ENCODE assay signal across 8 mouse cellular contexts in the genomic region with DNA sequence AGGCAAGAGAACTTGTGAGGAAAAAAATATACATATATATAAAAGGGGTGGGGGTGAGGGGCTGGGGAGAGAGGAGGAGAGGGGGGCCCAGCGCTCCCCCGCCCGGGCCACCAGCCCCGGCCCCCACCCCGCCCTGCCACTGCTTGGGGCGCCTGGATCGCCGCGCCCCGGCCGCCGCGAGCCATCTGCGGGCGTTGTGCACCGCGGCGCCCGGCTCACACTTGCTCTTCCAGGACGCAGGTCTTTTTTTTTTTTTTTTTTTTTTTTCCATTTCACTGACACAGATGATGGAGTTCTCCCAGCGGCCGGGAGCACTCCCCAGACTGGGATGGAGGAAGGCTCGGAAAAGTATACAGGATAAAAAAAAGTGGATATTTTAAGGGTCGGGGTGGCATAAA. TPM values are rescaled to one million over a fixed set of nuclear protein-coding genes. Genes with fewer than 3 reads are reported as not detected.
A peak's percentile ranks its signal among the peaks of the same experiment; 100 is the strongest.
DNase-seq lines count a peak whose midpoint lies in the region; ATAC-seq and TF ChIP-seq lines count a peak whose summit lies in the region.

No protein-coding gene starts in this region.

- H3K4me2 ChIP-seq in heart, embryonic 11.5 days: peak overlapping the region; percentile 95

- no peaks in the 10 kb centered on the region for H3K36me3 ChIP-seq in heart, embryonic 11.5 days (ENCODE audit: control insufficient read depth, insufficient read depth, low read length)
- no peaks in the 10 kb centered on the region for H3K36me3 ChIP-seq in ES-E14 (ENCODE audit: control insufficient read depth, insufficient read depth, low read length, poor library complexity, severe bottlenecking)
- H3K36me3 ChIP-seq in hindbrain, embryonic 10.5 days: no peaks in the 10 kb centered on the region
- no peaks in the 10 kb centered on the region for H3K36me3 ChIP-seq in midbrain, embryonic 10.5 days

- ATAC-seq in heart, embryonic 11.5 days (replicated peaks; ENCODE audit: insufficient number of reproducible peaks, low FRiP score, low TSS enrichment): peak; percentile 24; the same call in 1 of the 2 replicates
- ATAC-seq in megakaryocyte progenitor cell, adult 5-6 weeks (replicated peaks; ENCODE audit: poor library complexity): no peak

- DNase-seq in heart, postnatal 4 days: no peak
- DNase-seq in ES-E14 (ENCODE audit: low read depth, low spot score): no peak
- DNase-seq in hindbrain, embryonic 10.5 days (ENCODE audit: low spot score): no peak
- no peak for DNase-seq in midbrain, embryonic 10.5 days (ENCODE audit: low spot score)
- DNase-seq in urinary bladder, adult 2 months (ENCODE audit: low spot score): no peak
- DNase-seq in layer of hippocampus, postnatal 36 days: no peak

- H3K9ac ChIP-seq in heart, embryonic 11.5 days (ENCODE audit: low read depth, low read length): peak overlapping the region; percentile 94
- H3K9ac ChIP-seq in ES-E14 (ENCODE audit: insufficient read depth, low read depth, low read length, poor library complexity, severe bottlenecking): no peak overlapping the region

- in situ Hi-C loops in ES-E14 (cut with MboI; ENCODE audit: low sequenced_read_pairs in 2 of 2, unreplicated experiment in 2 of 2): loop anchor here (10.0 to 25.0 kb wide), 2 partner anchors 434 to 446 kb away; partner anchors contain the start of gene Ptpn14 (in 2 of the 2)

- 0% methylated on average over 24 of the region's 24 CpGs for WGBS in heart, embryonic 11.5 days (ENCODE audit: insufficient replicate concordance)
- under 1% methylated on average over 24 of the region's 24 CpGs for WGBS in hindbrain, embryonic 10.5 days
- under 1% methylated on average over 23 of the region's 24 CpGs for whole genome bisulfite sequencing in midbrain, embryonic 10.5 days

- H3K4me1 ChIP-seq in heart, embryonic 11.5 days (ENCODE audit: control insufficient read depth, insufficient read depth, low read length): peaks cover 32% of the 10 kb centered on the region
- peaks cover 0 to 2% of the 10 kb centered on the region in 2 experiments; a peak in 1 of 4 replicates for H3K4me1 ChIP-seq in ES-E14 (ENCODE audit: control insufficient read depth in 2 of 2, insufficient read depth in 2 of 2, low read length in 2 of 2, poor library complexity in 1 of 2)
- peaks cover 77% of the 10 kb centered on the region for H3K4me1 ChIP-seq in hindbrain, embryonic 10.5 days (replicated peaks)
- peaks cover 83% of the 10 kb centered on the region for H3K4me1 ChIP-seq in midbrain, embryonic 10.5 days

- peak overlapping the region; percentile 70 for H3K4me3 ChIP-seq in heart, embryonic 11.5 days (ENCODE audit: low read depth, low read length)
- H3K4me3 ChIP-seq in ES-E14 (ENCODE audit: insufficient read depth in 1 of 2, low read depth in 1 of 2, low read length in 2 of 2, poor library complexity in 1 of 2, severe bottlenecking in 1 of 2): peak overlapping the region; percentile 61 to 73; a peak in 3 of 4 replicates
- H3K4me3 ChIP-seq in hindbrain, embryonic 10.5 days: peak overlapping the region; percentile 84
- peak overlapping the region; percentile 83 for H3K4me3 ChIP-seq in midbrain, embryonic 10.5 days

- no peaks in the 10 kb centered on the region for H3K9me3 ChIP-seq in heart, embryonic 11.5 days (replicated peaks; ENCODE audit: control insufficient read depth, low read length)
- H3K9me3 ChIP-seq in ES-E14 (ENCODE audit: control insufficient read depth, insufficient read depth, low read depth, low read length): no peaks in the 10 kb centered on the region
- no peaks in the 10 kb centered on the region for H3K9me3 ChIP-seq in hindbrain, embryonic 10.5 days
- H3K9me3 ChIP-seq in midbrain, embryonic 10.5 days (replicated peaks): no peaks in the 10 kb centered on the region

- peaks cover 15% of the 10 kb centered on the region for H3K27me3 ChIP-seq in heart, embryonic 11.5 days (ENCODE audit: control insufficient read depth, insufficient read depth, low read length)
- peaks cover 59% of the 10 kb centered on the region for H3K27me3 ChIP-seq in hindbrain, embryonic 10.5 days (ENCODE audit: insufficient read depth, poor library complexity, severe bottlenecking)
- H3K27me3 ChIP-seq in midbrain, embryonic 10.5 days (ENCODE audit: low read depth, poor library complexity, severe bottlenecking): peaks cover 75% of the 10 kb centered on the region

- peak overlapping the region; percentile 94 for H3K27ac ChIP-seq in heart, embryonic 11.5 days (ENCODE audit: low read depth, low read length)
- no peak overlapping the region for H3K27ac ChIP-seq in ES-E14 (ENCODE audit: insufficient read depth, low read depth, low read length, poor library complexity, severe bottlenecking)
- H3K27ac ChIP-seq in hindbrain, embryonic 10.5 days: peak overlapping the region; percentile 93
- peak overlapping the region; percentile 92 for H3K27ac ChIP-seq in midbrain, embryonic 10.5 days (replicated peaks)

TF ChIP-seq in ES-E14, 5 proteins besides CTCF, POLR2A, EP300 and RAD21:
- TF ChIP-seq ZC3H11A (IDR thresholded peaks at IDR 0.05; ENCODE audit: borderline replicate concordance, low read depth, low read length): no peak
- peak; percentile 54; the same call in 1 of the 2 replicates for TF ChIP-seq ZNF384 (IDR thresholded peaks at IDR 0.05; ENCODE audit: low read depth, low read length)

RNA-seq across cellular contexts. Expression of gene Prox1, which starts 0.3 kb away (rescaled TPM):
- polyA plus RNA-seq in heart, embryonic 11.5 days (2014; fragmentation: Nextera tagmentation; extraction: Ambion mirVana): 12.6 and 17.9 TPM in 2 replicates
- 10 to 100 TPM; 57.6 to 58.0 TPM for total RNA-seq in heart, postnatal 4 days (2021)
- total RNA-seq in ES-E14 (2012; rRNA removed): 0.11 and 0.18 TPM in 2 replicates
- 7.5 and 9.4 TPM in 2 replicates for polyA plus RNA-seq in hindbrain, embryonic 10.5 days (2016; fragmentation: Nextera tagmentation; extraction: Ambion mirVana)
- 6.5 and 10.3 TPM in 2 replicates for polyA plus RNA-seq in midbrain, embryonic 10.5 days (2016; fragmentation: Nextera tagmentation; extraction: Ambion mirVana)
- 0.70 and 1.0 TPM in 2 replicates for polyA plus RNA-seq in urinary bladder, adult 2 months (2012; rRNA removed)
- total RNA-seq in megakaryocyte progenitor cell, adult 5-6 weeks (2015): not detected in 2 replicates
- not detected in 2 replicates for total RNA-seq in megakaryocyte progenitor cell, adult 5-6 weeks (2017)
- 100 to 1,000 TPM in 1 of 2 experiments, 10 to 100 TPM in 1; 94.4 to 114 TPM for total RNA-seq in layer of hippocampus, postnatal 36 days (2021)

Comparison
In these comparisons a context has a peak if more than half of its experiments do, and no peak if none do; other contexts are left out.
1. RNA of gene Prox1, which starts 0.3 kb away (total RNA-seq): 94.4 to 114 TPM in layer of hippocampus, postnatal 36 days and 57.6 to 58.0 TPM in heart, postnatal 4 days; 0.11 to 0.18 TPM in ES-E14 and not detected in megakaryocyte progenitor cell, adult 5-6 weeks; every median in the first group is over 10 times any median in the second.
2. Peak in every context shown above with its lines, with median percentiles within 50 percentile points of each other: H3K4me3 ChIP-seq.